Mouse (Mus musculus) small intestine, adult 2 months (tissue): ENCODE results near the gene Ube2e3. TPM values are rescaled to one million over a fixed set of nuclear protein-coding genes. Genes with fewer than 3 reads are reported as not detected.

Experiments
- H3K27ac ChIP-seq: fragments of 200-500 bp; 2 replicates; pipeline ENCODE4 v1.5.1; 2012; ENCODE audit warnings: low read depth, low read length, control low read depth, inconsistent platforms; ENCODE audit not compliant: insufficient read depth
- H3K27me3 ChIP-seq: fragments of 200-500 bp; 2 replicates; pipeline ENCODE4 v1.6.1; 2012; ENCODE audit warnings: mild to moderate bottlenecking, moderate library complexity, low read length, inconsistent platforms; ENCODE audit not compliant: control insufficient read depth, insufficient read depth
- H3K36me3 ChIP-seq: fragments of 200-500 bp; 2 replicates; pipeline ENCODE4 v1.6.1; 2012; ENCODE audit warnings: mild to moderate bottlenecking, low read length, control low read depth, inconsistent platforms; ENCODE audit not compliant: control insufficient read depth, insufficient read depth
- H3K4me1 ChIP-seq: fragments of 200-500 bp; 2 replicates; pipeline ENCODE4 v1.6.1; 2012; ENCODE audit warnings: low read length, inconsistent platforms, mixed read lengths; ENCODE audit not compliant: control insufficient read depth, insufficient read depth, insufficient read length
- H3K4me3 ChIP-seq: fragments of 200-500 bp; 2 replicates; pipeline ENCODE4 v1.5.1; 2012; ENCODE audit warnings: low read depth, mild to moderate bottlenecking, control low read depth, inconsistent platforms, low read length, moderate library complexity
- CTCF ChIP-seq: fragments of 200-500 bp; IDR thresholded peaks from 2 replicates; pipeline ENCODE4 v1.5.1; 2012; ENCODE audit warnings: low read depth, mild to moderate bottlenecking, control low read depth, inconsistent platforms, low read length, moderate library complexity, mixed read lengths; ENCODE audit not compliant: insufficient replicate concordance, insufficient read length; ENCODE audit errors: extremely low read depth
- POLR2A ChIP-seq: fragments of 200-500 bp; IDR thresholded peaks from 2 replicates; pipeline ENCODE4 v1.6.1; 2012; ENCODE audit warnings: low read depth, mild to moderate bottlenecking, control low read depth, inconsistent platforms, low read length, moderate library complexity
- WGBS: fragments of 180-500 bp; shearing (Covaris S2); methylation state at CpG from one replicate; pipeline ENCODE4 v1.1.7; 2018; 5-methylcytosine and 5-hydroxymethylcytosine counted together
- polyA plus RNA-seq: library from polyadenylated mRNA; depleted of rRNA; stranded (reverse); fragments of >200 nt; gene quantifications from 2 replicates; pipeline ENCODE4 v1.2.3, GENCODE M21; 2012

Gene Ube2e3
- polyA plus RNA-seq, 1 experiment = 32.7 TPM

DNA sequence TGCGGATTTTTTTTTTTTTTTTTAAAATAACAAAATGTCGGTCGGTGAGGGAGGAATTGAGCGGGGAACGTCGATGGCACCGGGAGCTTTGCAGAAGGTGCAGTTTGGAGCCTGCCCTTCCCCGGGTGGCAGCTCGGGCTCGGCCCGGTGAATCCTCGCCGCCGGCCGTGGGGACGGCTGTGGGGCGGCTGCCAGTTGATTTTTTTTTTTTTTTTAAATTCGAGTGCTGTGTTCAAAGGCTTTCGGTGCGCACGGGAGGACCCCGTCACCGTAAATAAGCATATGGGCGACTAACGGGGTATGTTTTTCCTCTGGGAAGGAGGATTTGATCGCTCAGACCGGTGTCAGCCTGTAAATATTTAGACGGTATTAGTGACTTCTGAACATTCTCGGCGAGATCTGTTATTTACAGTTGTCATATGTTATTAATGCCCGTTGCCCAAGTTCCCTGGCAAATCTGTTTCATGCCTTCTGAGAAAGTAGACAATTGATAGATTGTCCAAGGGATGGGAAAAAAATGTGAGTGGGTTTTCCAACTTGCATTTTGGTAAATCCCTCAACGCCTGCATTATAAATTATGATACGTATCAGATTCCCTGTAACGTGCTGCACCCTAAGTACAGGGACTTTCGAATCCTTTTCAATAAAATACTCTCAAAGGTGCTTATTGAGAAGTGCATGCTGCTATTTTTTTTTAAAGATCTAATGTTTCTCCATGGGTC lies 2.0 kb downstream of the Ube2e3 start:
- Histone ChIP-seq H3K4me1 (peaks cover 2% of the 10 kb centered on the region; the same call in 1 of the 2 replicates), H3K4me3 (peak overlapping the region; percentile 100), H3K36me3 (no peaks in the 10 kb centered on the region), H3K27me3 (no peaks in the 10 kb centered on the region), H3K27ac (no peak overlapping the region)
- WGBS = under 1% methylated on average over 35 of the region's 35 CpGs
- TF ChIP-seq POLR2A = no peak
- peak; percentile 1; the same call in 1 of the 2 replicates for TF ChIP-seq CTCF

DNA sequence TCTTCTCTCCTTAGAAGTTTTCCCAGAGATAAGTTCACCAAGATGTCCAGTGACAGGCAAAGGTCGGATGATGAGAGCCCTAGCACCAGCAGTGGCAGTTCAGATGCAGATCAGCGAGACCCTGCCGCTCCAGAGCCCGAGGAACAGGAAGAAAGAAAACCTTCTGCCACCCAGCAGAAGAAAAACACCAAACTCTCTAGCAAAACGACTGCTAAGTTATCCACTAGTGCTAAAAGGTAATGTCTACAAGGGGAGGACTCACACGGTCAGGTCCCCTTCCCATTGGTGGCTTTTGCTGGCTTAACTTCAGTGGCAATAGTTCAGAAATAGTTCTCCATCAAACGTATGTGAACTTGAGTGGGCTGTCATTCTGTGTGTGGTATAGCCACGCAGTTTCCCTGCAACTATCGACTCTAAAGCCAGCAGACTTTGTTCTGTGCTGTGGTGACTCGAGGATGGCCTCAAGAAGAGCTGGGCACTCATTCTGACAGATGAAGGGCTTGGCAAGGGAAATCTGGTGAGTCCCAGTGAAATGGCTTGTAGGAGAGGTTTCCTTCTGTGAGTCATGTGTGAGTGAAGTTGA lies 2.6 kb downstream of the Ube2e3 start:
- peaks cover 2% of the 10 kb centered on the region; the same call in 1 of the 2 replicates for H3K4me1 ChIP-seq
- H3K27ac ChIP-seq = 0 out of 2 replicates have a peak overlapping the region, but pooled peaks have one; percentile 2
- H3K4me3 ChIP-seq = peak overlapping the region; percentile 36
- no peaks in the 10 kb centered on the region for H3K27me3 ChIP-seq
- no peaks in the 10 kb centered on the region for H3K36me3 ChIP-seq
- no peak for TF ChIP-seq POLR2A
- no peak for TF ChIP-seq CTCF
- WGBS = 11% methylated on average over 10 of the region's 10 CpGs

DNA sequence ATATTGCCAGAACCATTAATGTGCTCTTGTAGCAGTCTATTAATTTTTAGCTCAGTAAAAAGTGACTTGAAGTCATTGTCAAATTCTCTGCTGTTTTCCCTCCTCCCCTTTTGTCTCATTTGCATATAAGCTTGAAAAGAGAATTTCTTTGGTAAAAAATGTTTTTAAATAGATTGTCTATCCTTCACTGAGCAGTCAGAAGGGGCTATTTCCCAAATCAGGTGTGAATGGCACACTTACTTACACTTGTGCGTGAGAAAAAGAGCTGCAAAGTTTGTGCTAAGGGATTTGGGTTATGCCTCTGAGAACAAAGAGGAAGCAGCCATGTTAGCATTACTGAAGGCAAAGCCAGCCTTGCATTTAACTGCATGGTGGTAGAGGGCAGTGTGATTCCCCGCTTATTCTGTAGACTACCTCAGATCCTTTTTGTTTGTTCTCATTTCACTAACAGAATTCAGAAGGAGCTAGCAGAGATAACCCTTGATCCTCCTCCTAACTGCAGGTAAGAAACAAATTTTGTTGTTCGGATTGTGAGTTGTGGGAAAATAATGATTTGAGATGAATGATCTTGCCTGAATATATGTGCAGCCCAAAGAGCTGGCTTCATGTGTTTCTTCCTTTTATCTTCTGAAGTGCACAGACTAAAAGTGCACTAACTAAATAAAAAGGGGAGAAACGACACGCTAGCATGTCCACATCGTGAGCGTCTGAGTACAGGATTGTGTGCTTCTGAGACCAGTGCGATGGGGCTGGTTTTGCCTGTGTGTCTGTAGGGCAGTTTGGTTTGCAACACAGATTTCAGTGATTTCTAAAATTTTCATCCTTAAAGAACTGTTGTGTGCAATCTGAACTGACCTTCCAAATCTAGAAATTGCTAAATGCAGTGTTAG lies 4.3 kb downstream of the Ube2e3 start:
- Histone ChIP-seq H3K27me3 (no peaks in the 10 kb centered on the region), H3K4me1 (peaks cover 2% of the 10 kb centered on the region; the same call in 1 of the 2 replicates), H3K4me3 (no peak overlapping the region), H3K27ac (no peak overlapping the region), H3K36me3 (no peaks in the 10 kb centered on the region)
- TF ChIP-seq CTCF = no peak
- no peak for TF ChIP-seq POLR2A
- 44% methylated on average over 8 of the region's 8 CpGs for WGBS

DNA sequence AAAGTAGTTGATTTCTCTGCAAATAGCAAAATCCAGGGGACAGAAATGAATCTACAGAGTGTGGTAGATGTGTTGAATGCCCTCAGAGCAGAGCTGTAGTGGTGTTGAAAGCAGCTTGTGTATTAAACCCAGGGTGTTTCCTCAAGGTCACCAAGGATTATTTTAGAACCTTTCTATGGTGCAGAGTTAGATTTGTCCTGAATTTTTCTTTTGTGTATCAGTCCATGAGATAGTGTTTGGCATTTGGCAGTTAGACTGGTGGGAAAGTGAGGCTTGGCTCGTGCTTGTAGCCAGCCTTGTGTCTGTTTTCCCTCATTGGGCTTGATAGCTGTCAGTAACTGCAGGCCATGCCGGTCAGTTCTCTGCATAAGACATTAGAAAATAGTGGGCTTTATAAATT lies 6.0 kb downstream of the Ube2e3 start:
- WGBS = 49% methylated on average over 2 of the region's 2 CpGs
- TF ChIP-seq POLR2A (no peak), CTCF (no peak)
- Histone ChIP-seq H3K4me3 (no peak overlapping the region), H3K27me3 (no peaks in the 10 kb centered on the region), H3K4me1 (peaks cover 2% of the 10 kb centered on the region; the same call in 1 of the 2 replicates), H3K36me3 (no peaks in the 10 kb centered on the region), H3K27ac (no peak overlapping the region)

DNA sequence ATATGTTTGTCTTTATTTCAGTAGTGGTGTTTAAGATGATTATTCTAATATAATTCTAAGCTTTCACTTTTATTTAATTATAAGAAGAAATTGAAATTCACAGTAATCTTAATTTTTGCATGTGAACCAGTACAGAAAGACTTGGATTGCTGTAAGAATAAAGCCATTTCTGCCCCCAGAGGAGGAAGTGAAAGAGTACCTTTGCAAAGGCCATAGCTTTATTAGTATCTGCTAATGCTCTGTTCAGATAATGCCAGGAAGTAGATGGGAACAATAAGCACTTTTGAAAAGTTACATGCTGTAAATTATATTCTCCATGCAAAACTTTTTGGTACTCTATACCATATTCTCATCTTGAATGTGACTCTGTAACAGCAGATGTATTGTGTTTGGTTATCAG lies 8.1 kb downstream of the Ube2e3 start:
- no peak overlapping the region for H3K4me3 ChIP-seq
- no peaks in the 10 kb centered on the region for H3K27me3 ChIP-seq
- H3K36me3 ChIP-seq = no peaks in the 10 kb centered on the region
- TF ChIP-seq POLR2A = no peak
- no peak for TF ChIP-seq CTCF
- H3K27ac ChIP-seq = no peak overlapping the region
- H3K4me1 ChIP-seq = peaks cover 2% of the 10 kb centered on the region; the same call in 1 of the 2 replicates

DNA sequence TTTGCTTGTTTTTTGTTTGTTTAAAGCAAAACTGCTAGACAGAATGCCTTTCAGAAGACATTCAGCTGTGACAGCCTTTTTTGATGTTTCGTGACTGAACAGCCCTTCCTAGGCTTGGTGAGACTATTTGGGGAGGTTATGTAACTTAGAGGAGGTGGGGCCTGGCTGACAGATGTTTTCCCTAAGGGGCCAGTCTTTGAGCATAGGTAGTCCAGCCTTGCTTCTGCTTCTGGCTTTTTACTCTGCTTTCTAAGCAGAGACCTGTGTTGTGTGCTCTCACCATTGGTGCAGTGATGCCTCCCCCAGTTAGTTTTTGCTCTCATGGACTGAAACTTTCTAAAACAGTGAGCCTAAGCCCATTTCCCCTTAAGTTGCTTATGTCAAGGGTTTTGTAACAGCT lies 14.1 kb downstream of the Ube2e3 start:
- no peak for TF ChIP-seq POLR2A
- TF ChIP-seq CTCF = no peak
- H3K36me3 ChIP-seq = no peaks in the 10 kb centered on the region
- peaks cover 5% of the 10 kb centered on the region; the same call in 1 of the 2 replicates for H3K4me1 ChIP-seq
- H3K27ac ChIP-seq = no peak overlapping the region
- no peaks in the 10 kb centered on the region for H3K27me3 ChIP-seq
- 78% methylated on average over 1 of the region's 1 CpGs for WGBS
- no peak overlapping the region for H3K4me3 ChIP-seq
